Mouse (Mus musculus) gastrocnemius, postnatal 36 days (tissue): Measurements from ENCODE around the gene Hexb. TPM values are rescaled to one million over a fixed set of nuclear protein-coding genes. Genes with fewer than 3 reads are reported as not detected.

Experiments used
- DNase-seq, 2 experiments: peaks; one replicate each; pipeline ENCODE4 v3.0.0; 2022
- intact Hi-C: fragments of 180-260 bp; cut with DNase I; formaldehyde crosslinking; loops from one replicate; pipeline ENCODE4 v1.15.1; 2025
- total RNA-seq, 2 experiments: library from RNA; stranded (reverse); gene quantifications; 2 replicates each; pipeline ENCODE4 v1.2.3; 2021

The Hexb gene
- total RNA-seq, 2 experiments from 2014 or later: 6.8 to 7.7 TPM

DNA sequence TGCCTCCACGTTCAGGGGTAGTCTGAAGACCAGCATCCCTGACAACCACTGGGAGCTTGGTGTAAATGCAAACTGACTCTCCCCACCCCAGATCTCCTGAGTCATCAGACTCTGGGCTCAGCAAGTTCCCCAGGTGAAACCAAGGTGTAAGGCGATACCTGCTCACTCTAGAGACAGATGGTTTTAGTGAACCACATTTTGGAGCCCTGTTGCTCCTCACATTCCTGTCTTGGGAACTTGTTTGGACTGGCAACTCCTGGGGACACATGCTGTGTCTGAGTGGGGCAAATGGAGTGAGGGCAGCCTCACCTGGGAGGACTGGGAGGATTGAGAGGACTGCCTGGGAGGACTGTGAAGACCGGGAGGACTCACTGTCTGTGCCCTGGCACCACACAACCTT lies 29.6 kb upstream of the Hexb start:
- no peak for DNase-seq
- intact Hi-C loops: no loop called here

GRCm38 (mm10) chr13:97225130-97225529 lies 27.0 kb upstream of the Hexb start:
- intact Hi-C loops: no loop called here
- no peak for DNase-seq

- DNase-seq: no peak
- intact Hi-C loops: no loop called here
Observed at GRCm38 (mm10) chr13:97224341-97224982, 26.3 kb upstream of the Hexb start.

DNA sequence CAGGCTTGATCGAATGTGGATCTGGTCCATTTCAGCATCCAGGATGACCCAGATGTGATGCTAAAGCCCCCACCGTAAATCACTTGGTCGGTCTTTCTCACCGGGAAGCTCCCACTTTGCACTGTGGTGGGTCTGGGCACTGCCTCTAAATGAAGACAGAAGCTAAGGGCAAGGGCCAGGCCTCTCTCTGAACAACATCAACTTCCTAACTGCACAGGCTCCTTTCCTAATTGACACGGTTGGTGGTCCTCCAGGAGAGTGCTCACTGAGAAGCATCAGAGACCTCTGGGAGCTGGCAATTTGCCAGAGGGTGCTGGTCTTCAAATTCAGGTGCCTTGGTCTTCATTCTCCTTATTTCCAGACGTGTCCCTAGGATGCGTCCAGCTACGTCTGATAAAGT lies 25.7 kb upstream of the Hexb start:
- intact Hi-C loops: no loop called here
- DNase-seq: no peak

- intact Hi-C loops: no loop called here
- DNase-seq: no peak
Observed at GRCm38 (mm10) chr13:97220022-97220421, 21.9 kb upstream of the Hexb start.

DNA sequence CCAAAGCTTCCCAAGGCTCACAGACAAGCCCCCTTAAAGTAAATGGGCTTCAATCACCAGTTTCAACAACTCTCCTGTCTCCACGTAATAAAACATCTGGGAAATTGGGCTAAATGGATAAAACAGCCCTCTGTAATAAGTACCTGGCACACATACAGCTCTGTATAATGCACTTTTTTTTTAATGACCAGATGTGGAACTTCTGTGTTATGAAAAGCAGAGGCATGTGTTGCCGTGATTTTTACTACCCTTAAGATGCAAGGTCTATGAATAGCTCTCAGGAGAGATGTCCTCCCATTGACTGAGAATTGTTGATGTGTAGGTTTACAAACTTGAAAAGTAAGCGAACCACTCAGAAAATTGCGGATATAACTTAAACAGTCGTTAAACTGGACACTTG lies 18.0 kb upstream of the Hexb start:
- no peak for DNase-seq
- intact Hi-C loops: no loop called here

- intact Hi-C loops: no loop called here
- no peak for DNase-seq
Observed at GRCm38 (mm10) chr13:97215563-97215962, 17.4 kb upstream of the Hexb start.

GRCm38 (mm10) chr13:97214583-97215268 lies 16.6 kb upstream of the Hexb start:
- intact Hi-C loops: no loop called here
- no peak for DNase-seq

DNA sequence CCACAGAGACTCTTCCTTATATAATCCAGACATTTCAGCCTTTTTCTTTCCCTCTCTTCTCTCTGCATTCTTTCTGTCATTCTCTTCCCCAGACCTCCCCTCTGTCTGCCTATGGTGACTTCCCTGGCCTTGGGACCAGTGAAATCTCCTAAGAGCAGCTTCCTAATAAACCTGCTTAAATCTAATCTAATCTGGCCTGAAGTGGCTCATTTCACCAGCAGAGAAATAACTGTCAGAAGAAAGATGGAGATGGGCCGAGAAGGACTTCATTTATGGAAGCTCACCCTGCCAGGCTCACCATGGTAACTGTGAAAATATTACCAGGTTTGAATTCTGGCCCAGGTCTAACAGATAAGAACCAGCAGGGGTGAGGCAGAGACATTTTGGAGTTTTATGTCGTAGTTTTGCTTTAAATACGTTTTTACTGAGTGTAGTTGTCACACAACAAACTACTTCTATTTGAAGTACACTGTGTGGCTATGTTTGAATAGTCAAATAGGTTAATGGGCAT lies 10.4 kb upstream of the Hexb start:
- no peak for DNase-seq
- intact Hi-C loops: no loop called here

DNA sequence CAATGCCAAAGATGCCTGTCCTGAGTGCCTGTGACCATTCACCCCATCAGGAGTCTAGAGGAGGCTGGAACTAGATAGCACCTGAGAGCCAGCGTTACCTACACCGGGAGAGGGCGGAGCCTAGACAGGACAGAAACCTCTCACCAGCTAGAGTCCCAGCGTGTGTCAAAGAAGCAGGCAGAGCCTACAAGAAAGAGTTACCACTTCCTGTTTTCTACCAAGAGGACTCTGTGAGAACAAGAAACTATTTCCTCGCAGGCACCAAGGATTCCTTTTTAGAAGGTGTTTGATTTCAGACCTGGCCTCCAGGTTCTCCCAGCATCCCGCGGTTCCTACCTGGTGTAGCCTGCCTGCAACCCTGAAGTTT lies 9.9 kb upstream of the Hexb start:
- intact Hi-C loops: no loop called here

GRCm38 (mm10) chr13:97207472-97208111 lies 9.4 kb upstream of the Hexb start:
- no peak for DNase-seq
- intact Hi-C loops: no loop called here

More for the DNA sequence above, 9.9 kb upstream of the Hexb start:
- DNase-seq: no peak

GRCm38 (mm10) chr13:97206046-97206445 lies 7.9 kb upstream of the Hexb start:
- no peak for DNase-seq
- intact Hi-C loops: no loop called here

DNA sequence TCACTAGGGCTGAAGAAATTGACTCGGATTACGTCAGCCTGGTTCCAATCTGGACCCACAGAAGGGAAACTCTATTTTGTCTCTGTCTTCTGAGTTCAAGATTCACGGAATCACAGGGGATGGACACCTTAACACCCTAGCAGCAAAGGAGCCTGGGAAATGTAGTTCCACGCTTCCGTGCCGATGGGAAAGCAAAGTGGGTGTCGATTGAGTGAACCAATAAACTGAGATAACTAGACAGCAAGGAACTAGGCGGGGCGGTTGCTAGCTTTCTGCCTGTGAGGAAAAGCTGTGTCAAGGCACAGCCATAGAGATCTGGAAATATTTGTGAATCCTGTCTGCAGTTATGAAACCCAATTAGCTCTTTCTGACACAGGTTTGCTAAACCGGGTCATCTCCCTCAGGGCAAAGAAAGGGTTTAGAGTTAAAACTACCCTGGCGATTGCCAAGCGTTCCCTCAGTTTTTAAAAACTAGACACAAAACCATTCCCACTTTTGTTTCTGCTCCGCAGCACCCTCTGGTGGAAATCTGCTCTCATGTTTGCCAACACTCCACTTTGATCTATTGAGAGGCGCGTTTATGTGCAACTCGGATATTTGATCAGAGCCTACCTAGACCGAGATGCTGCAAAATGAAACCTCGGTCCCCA lies 7.0 kb upstream of the Hexb start:
- DNase-seq: peak; percentile 64 to 74
- intact Hi-C loops: no loop called here

DNA sequence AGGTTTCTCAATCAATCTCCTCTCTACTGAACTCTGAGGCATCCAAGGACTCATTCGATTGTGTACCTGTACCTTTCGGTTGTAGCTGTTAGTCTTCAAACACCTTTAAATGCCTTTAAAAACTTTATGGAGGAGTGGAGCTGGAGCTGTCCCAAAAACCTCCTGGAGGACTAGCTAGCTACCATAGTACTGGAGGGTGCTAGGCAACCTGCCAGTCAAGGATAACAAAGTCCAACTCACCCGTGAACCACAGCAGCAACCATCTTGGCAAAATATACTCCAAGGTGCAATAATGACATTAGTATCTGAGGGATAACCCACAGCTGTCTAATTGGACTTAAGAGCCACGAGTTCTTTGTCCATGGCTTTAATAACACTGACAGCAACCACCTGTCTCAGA lies 3.7 kb upstream of the Hexb start:
- intact Hi-C loops: no loop called here
- DNase-seq: no peak

DNA sequence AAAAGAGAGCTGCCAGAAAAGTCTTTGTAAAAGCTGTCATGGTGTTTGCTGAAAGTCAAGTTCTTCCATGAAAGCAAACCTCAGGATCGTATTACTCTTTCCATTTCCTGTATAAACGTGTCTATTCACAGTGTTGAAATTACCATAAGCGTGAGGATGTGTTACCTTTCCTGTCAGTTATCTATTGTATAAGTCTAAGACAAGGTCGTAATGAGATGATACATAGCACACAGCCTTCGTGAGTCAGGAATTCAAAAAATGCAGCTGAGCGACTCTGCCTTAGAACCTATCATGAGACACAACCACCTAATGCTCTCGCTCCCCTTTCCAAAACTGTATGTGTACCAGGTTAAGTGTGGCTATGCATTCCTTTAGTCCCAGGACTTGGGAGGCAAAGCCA lies 2.9 kb upstream of the Hexb start:
- no peak for DNase-seq
- intact Hi-C loops: no loop called here

GRCm38 (mm10) chr13:97199123-97199522 lies 966 bp upstream of the Hexb start:
- no peak for DNase-seq
- intact Hi-C loops: no loop called here

- intact Hi-C loops: no loop called here
- DNase-seq: no peak
Observed at GRCm38 (mm10) chr13:97196925-97197218, 1.3 kb downstream of the Hexb start.

DNA sequence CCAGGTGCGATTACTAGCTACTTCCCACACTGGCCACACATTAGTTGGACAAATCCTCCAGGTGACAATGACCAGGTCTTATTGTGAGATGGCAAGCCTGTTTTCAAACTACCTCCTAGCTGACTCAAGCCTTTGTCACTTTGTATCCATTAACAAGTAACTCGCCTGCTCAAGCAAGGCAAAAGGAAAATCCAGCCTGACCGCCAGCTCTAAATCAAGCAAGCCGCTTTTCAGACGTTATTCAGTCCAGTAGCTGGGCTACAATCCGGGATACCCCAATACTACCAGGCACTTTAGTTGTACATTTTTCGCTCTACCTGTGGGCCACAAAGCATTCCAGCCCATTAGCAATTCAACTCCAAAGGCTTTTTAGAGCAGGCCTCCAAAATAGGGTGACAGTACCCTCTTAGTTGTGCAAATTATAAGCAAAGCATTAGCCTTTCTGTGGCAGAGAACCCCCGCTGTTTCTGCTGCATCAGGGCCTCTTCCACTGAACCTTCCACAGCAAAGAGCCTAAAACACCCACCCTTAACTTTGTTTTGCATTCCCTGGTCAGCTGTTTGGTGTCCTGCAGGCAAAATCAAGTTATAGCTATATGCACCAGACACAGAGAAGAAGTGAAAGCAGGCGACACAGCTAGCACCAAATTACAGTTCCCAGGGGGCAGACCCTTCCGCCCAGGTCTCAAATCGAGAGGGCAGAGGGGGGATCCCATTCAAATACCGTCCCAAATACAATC lies 1.8 kb downstream of the Hexb start:
- no peak for DNase-seq
- intact Hi-C loops: no loop called here

DNA sequence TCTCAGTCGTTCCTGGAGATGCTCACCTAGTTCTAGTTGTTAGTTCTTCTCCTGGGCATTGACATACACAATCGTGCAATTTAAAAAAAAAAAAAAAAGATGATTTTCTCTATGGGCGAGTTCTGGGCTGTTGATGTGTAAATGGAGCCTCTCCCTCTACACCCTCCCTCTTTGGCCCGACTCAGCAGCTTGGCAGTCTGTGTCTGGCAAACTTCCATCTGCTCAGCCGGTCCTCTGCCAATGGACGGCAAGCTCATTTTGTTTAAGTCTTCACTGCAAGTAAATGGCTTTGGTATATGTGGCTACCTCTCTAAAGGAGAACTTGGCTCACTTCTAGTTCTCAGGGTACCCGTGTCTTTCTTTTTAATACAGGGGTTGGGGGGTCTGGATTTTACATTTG lies 4.7 kb downstream of the Hexb start:
- intact Hi-C loops: no loop called here
- peak; percentile 61 to 70 for DNase-seq

- intact Hi-C loops: no loop called here
- no peak for DNase-seq
Observed at GRCm38 (mm10) chr13:97192649-97193048, 5.5 kb downstream of the Hexb start.

- DNase-seq: no peak
- intact Hi-C loops: no loop called here
Observed at GRCm38 (mm10) chr13:97187693-97188092, 10.5 kb downstream of the Hexb start.
